ENCODE assay signal across 25 mouse cellular contexts in the genomic region with DNA sequence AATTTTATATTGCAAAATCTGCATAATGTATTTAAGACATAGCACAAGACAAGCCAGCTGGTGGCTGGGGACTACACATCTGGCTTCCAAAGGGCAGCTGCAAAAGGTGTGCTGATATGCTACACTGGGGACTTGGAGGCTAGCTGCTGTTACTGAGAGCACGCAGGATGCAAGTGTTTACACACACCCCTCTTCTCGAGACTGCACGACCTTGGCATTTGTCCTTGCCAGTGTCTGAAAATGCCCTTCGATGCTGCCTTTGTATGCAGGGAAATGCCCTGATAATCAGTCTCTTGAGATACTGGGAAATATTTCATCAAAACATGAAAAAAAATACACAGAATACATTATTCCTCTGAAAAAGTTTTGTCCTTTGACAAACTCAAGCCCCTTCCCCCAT.
A peak's percentile ranks its signal among the peaks of the same experiment; 100 is the strongest.
DNase-seq lines count a peak whose midpoint lies in the region; ATAC-seq and TF ChIP-seq lines count a peak whose summit lies in the region.
"Had no signal": no experiment of that assay in that cellular context is flagged by ENCODE, and none has a peak within 500 bp of the region (broad histone marks: within the 10 kb centered on the region; RNA-seq: fewer than 3 reads in every experiment).

No protein-coding gene starts in this region.

- H3K4me3 ChIP-seq in forebrain, postnatal 0 days (ENCODE audit: low read depth, low read length) = no peak overlapping the region
- H3K4me3 ChIP-seq in forebrain, embryonic 14.5 days (ENCODE audit: low read depth, low read length) = no peak overlapping the region
- H3K4me3 ChIP-seq: embryonic facial prominence, embryonic 10.5 days; embryonic facial prominence, embryonic 13.5 days; erythroblast, embryonic 14.5 days; forebrain, embryonic 12.5 days; gastrocnemius, adult 2 months; heart, adult 2 months; hindbrain, embryonic 12.5 days; hindbrain, embryonic 15.5 days had no signal

- H3K4me2 ChIP-seq in forebrain, postnatal 0 days (ENCODE audit: low read depth) = no peak overlapping the region
- H3K4me2 ChIP-seq in forebrain, embryonic 14.5 days (ENCODE audit: low read length) = no peak overlapping the region
- H3K4me2 ChIP-seq: embryonic facial prominence, embryonic 13.5 days; forebrain, embryonic 12.5 days; heart, embryonic 11.5 days; hindbrain, embryonic 12.5 days; hindbrain, embryonic 15.5 days had no signal

- peak; percentile 11 to 60 for DNase-seq in adrenal gland, adult (ENCODE audit: inconsistent age in 2 of 2, low spot score in 1 of 2)
- no peak for DNase-seq in adrenal gland, adult 18-20 months (ENCODE audit: low spot score in 2 of 2)
- DNase-seq in forebrain, postnatal 0 days = no peak
- DNase-seq in forebrain, embryonic 14.5 days (ENCODE audit: low spot score) = no peak
- peak; percentile 44 for DNase-seq in ovary, postnatal 36 days (ENCODE audit: low spot score)
- DNase-seq in ovary, postnatal 10 days (ENCODE audit: low spot score) = no peak
- DNase-seq in lung, postnatal 25 days (ENCODE audit: low spot score) = no peak
- DNase-seq: cerebellum, adult 11-12 months; cerebellum, adult 8-10 months; cerebellum, postnatal 10 days; cerebellum, postnatal 36 days; embryo, embryonic 11 days; gastrocnemius, adult 2 months; gastrocnemius, postnatal 14 days; heart, adult 2 months had no signal

- H3K27ac ChIP-seq in forebrain, postnatal 0 days (ENCODE audit: low read depth, low read length) = no peak overlapping the region
- H3K27ac ChIP-seq in forebrain, embryonic 14.5 days (ENCODE audit: low read depth, low read length) = no peak overlapping the region
- H3K27ac ChIP-seq: embryonic facial prominence, embryonic 10.5 days; embryonic facial prominence, embryonic 13.5 days; forebrain, embryonic 12.5 days; gastrocnemius, adult 2 months; heart, adult 2 months; hindbrain, embryonic 12.5 days; hindbrain, embryonic 15.5 days had no signal

- no peak overlapping the region for H3K9ac ChIP-seq in forebrain, postnatal 0 days
- no peak overlapping the region for H3K9ac ChIP-seq in forebrain, embryonic 14.5 days (ENCODE audit: low read length)
- H3K9ac ChIP-seq: embryonic facial prominence, embryonic 13.5 days; forebrain, embryonic 12.5 days; hindbrain, embryonic 12.5 days; hindbrain, embryonic 15.5 days had no signal

- WGBS in forebrain, postnatal 0 days = 74% methylated on average over 4 of the region's 4 CpGs
- WGBS in forebrain, embryonic 14.5 days = 81% methylated on average over 4 of the region's 4 CpGs

- no peaks in the 10 kb centered on the region for H3K4me1 ChIP-seq in forebrain, postnatal 0 days (ENCODE audit: insufficient read depth)
- no peaks in the 10 kb centered on the region for H3K4me1 ChIP-seq in forebrain, embryonic 14.5 days (ENCODE audit: control insufficient read depth, insufficient read depth, low read length)
- H3K4me1 ChIP-seq: forebrain, embryonic 12.5 days; hindbrain, embryonic 12.5 days; hindbrain, embryonic 15.5 days had no signal

- peak; percentile 10; the same call in 1 of the 2 replicates for ATAC-seq in forebrain, postnatal 0 days
- ATAC-seq in forebrain, embryonic 14.5 days = no peak
- ATAC-seq: activated CD4-positive, CD25-positive, alpha-beta regulatory T cell, adult 4 months; forebrain, embryonic 16.5 days; intestine, postnatal 0 days had no signal

- no peaks in the 10 kb centered on the region for H3K36me3 ChIP-seq in forebrain, postnatal 0 days (ENCODE audit: insufficient read depth)
- H3K36me3 ChIP-seq in forebrain, embryonic 14.5 days (ENCODE audit: control insufficient read depth, insufficient read depth, low read length) = no peaks in the 10 kb centered on the region
- H3K36me3 ChIP-seq: embryonic facial prominence, embryonic 10.5 days; embryonic facial prominence, embryonic 13.5 days; forebrain, embryonic 12.5 days; hindbrain, embryonic 12.5 days; hindbrain, embryonic 15.5 days had no signal

- no peaks in the 10 kb centered on the region for H3K27me3 ChIP-seq in forebrain, postnatal 0 days (ENCODE audit: insufficient read depth, low read length)
- no peaks in the 10 kb centered on the region for H3K27me3 ChIP-seq in forebrain, embryonic 14.5 days (replicated peaks; ENCODE audit: control insufficient read depth, insufficient read depth, low read length)
- H3K27me3 ChIP-seq: embryonic facial prominence, embryonic 13.5 days; forebrain, embryonic 12.5 days; hindbrain, embryonic 12.5 days; hindbrain, embryonic 15.5 days had no signal

- no peaks in the 10 kb centered on the region for H3K9me3 ChIP-seq in forebrain, postnatal 0 days (ENCODE audit: low read length)
- no peaks in the 10 kb centered on the region for H3K9me3 ChIP-seq in forebrain, embryonic 14.5 days (replicated peaks; ENCODE audit: control insufficient read depth, low read length)
- H3K9me3 ChIP-seq: embryonic facial prominence, embryonic 10.5 days; embryonic facial prominence, embryonic 13.5 days; forebrain, embryonic 12.5 days; hindbrain, embryonic 12.5 days; hindbrain, embryonic 15.5 days had no signal

- no peak for TF ChIP-seq CTCF in forebrain, postnatal 0 days (IDR thresholded peaks at IDR 0.05; ENCODE audit: low read depth)

Comparison
In these comparisons a context has a peak if more than half of its experiments do, and no peak if none do; other contexts are left out.
1. DNase-seq: peak in adrenal gland, adult (2 of 2) and ovary, postnatal 36 days (single experiment); none in adrenal gland, adult 18-20 months (0 of 2), forebrain, postnatal 0 days (single experiment), forebrain, embryonic 14.5 days (single experiment), ovary, postnatal 10 days (single experiment) and lung, postnatal 25 days (single experiment).